Mouse (Mus musculus): Measurements from ENCODE around the gene Hoxa6. TPM values are rescaled to one million over a fixed set of nuclear protein-coding genes. Genes with fewer than 3 reads are reported as not detected.

The Hoxa6 gene
- polyA plus RNA-seq, 1 experiment: not detected

DNA sequence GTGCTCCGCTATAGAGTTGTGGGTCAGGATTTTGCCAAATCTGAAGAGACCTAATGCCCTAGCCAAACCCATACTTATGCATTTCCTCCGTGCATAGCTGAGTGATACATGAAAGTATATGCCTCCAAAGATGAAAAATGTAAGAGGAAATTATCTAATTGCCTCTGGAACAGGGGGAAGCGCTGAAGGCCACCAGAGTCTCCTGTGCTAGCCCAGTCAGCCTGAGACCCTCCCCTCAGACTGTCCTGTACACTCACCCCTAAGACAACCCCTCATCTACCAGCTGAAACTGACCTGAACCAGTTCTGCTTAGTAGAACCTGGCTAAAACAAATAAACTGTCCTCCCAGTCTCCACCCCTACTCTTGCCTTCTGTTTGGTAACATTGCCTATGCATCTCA lies 27.8 kb downstream of the Hoxa6 start:
- Histone ChIP-seq H3K4me3 (ENCODE audit: insufficient read depth, low read length) (no peak overlapping the region), H3K4me1 (ENCODE audit: control insufficient read depth, insufficient read depth, low read length) (no peaks in the 10 kb centered on the region), H3K27ac (ENCODE audit: insufficient read depth, low read depth, low read length) (no peak overlapping the region)
- TF ChIP-seq POLR2A (IDR thresholded peaks at IDR 0.05; ENCODE audit: borderline replicate concordance, low read depth, low read length) (no peak), CTCF (IDR thresholded peaks at IDR 0.05; ENCODE audit: low read depth, low read length) (no peak)

- no peaks in the 10 kb centered on the region for H3K4me1 ChIP-seq (ENCODE audit: control insufficient read depth, insufficient read depth, low read length)
- TF ChIP-seq CTCF (IDR thresholded peaks at IDR 0.05; ENCODE audit: low read depth, low read length) (no peak), POLR2A (IDR thresholded peaks at IDR 0.05; ENCODE audit: borderline replicate concordance, low read depth, low read length) (no peak)
- no peak overlapping the region for H3K27ac ChIP-seq (ENCODE audit: insufficient read depth, low read depth, low read length)
- H3K4me3 ChIP-seq (ENCODE audit: insufficient read depth, low read length): no peak overlapping the region
Observed at GRCm38 (mm10) chr6:52180213-52180710, 28.3 kb downstream of the Hoxa6 start.

- no peak for TF ChIP-seq CTCF (IDR thresholded peaks at IDR 0.05; ENCODE audit: low read depth, low read length)
- TF ChIP-seq POLR2A (IDR thresholded peaks at IDR 0.05; ENCODE audit: borderline replicate concordance, low read depth, low read length): no peak
- no peak overlapping the region for H3K27ac ChIP-seq (ENCODE audit: insufficient read depth, low read depth, low read length)
- no peaks in the 10 kb centered on the region for H3K4me1 ChIP-seq (ENCODE audit: control insufficient read depth, insufficient read depth, low read length)
- no peak overlapping the region for H3K4me3 ChIP-seq (ENCODE audit: insufficient read depth, low read length)
Observed at GRCm38 (mm10) chr6:52179690-52180089, 28.8 kb downstream of the Hoxa6 start.

DNA sequence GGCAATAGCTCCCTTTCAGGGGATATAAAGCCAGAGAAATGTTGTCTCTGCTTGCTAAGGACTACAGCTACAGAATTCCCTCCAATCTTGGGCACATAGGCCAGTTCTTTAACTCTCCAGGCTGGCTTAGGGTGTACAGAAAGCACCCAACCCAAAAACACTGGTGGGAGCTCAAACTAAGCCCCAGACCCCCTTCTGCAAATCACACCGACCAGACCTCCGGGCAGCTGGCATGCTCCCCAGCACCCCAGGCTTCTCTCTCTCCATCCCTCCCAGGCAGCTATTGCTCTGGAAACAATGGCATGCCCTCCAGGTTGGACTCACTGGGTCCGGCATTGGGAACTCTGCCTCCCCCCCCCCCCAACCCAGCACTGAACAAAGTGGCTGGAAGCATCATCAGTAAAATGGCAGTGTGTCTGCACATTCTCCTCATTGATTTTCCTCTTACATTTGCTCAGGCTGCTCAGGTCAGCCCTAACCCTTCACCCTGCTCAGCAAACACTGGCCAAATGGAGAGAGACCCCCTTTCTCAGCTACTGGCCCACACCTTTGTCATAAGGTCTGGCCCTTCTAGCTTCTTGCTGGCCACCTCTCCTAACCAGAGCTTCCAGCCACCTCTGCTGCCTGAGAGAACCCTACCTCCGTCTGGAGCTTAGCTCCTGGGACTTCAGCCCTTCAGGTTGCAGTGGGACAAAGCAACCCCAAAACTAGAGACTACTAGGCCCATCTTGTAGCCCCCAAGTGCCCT lies 29.4 kb downstream of the Hoxa6 start:
- Histone ChIP-seq H3K27ac (ENCODE audit: insufficient read depth, low read depth, low read length) (no peak overlapping the region), H3K4me1 (ENCODE audit: control insufficient read depth, insufficient read depth, low read length) (no peaks in the 10 kb centered on the region), H3K4me3 (ENCODE audit: insufficient read depth, low read length) (no peak overlapping the region)
- TF ChIP-seq CTCF (IDR thresholded peaks at IDR 0.05; ENCODE audit: low read depth, low read length): no peak
- TF ChIP-seq POLR2A (IDR thresholded peaks at IDR 0.05; ENCODE audit: borderline replicate concordance, low read depth, low read length): no peak

DNA sequence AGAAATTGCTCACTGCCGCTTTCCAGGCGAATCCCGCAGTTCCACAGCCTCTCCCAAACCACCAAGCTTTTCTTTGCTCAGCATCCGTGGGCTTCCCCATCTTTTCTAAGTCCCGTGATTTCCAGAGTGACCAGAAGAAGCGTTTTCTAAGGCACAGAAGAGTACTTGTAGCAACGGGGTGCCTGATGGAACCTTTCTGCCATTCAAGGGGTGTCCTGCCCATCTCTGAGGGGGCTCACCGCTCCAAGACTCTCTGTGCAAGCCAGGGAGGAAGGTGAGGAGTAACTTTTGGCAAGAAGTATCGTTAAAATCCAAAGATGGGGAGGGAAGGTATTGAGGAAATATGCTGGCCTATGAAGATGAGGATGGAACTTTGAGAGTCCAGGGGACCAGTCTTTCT lies 30.7 kb downstream of the Hoxa6 start:
- TF ChIP-seq POLR2A (IDR thresholded peaks at IDR 0.05; ENCODE audit: borderline replicate concordance, low read depth, low read length) (no peak), CTCF (IDR thresholded peaks at IDR 0.05; ENCODE audit: low read depth, low read length) (no peak)
- H3K4me3 ChIP-seq (ENCODE audit: insufficient read depth, low read length): no peak overlapping the region
- H3K4me1 ChIP-seq (ENCODE audit: control insufficient read depth, insufficient read depth, low read length): no peaks in the 10 kb centered on the region
- no peak overlapping the region for H3K27ac ChIP-seq (ENCODE audit: insufficient read depth, low read depth, low read length)

- Histone ChIP-seq H3K4me1 (ENCODE audit: control insufficient read depth, insufficient read depth, low read length) (no peaks in the 10 kb centered on the region), H3K27ac (ENCODE audit: insufficient read depth, low read depth, low read length) (no peak within 1 kb of the TSS), H3K4me3 (ENCODE audit: insufficient read depth, low read length) (no peak within 1 kb of the TSS)
- TF ChIP-seq CTCF (IDR thresholded peaks at IDR 0.05; ENCODE audit: low read depth, low read length) (no peak), POLR2A (IDR thresholded peaks at IDR 0.05; ENCODE audit: borderline replicate concordance, low read depth, low read length) (no peak)
Observed at GRCm38 (mm10) chr6:52177061-52177735, 31.3 kb downstream of the Hoxa6 start, which contains the start of gene 5730596B20Rik. Gene 5730596B20Rik, plus strand, starts transcription at chr6:52177498.

DNA sequence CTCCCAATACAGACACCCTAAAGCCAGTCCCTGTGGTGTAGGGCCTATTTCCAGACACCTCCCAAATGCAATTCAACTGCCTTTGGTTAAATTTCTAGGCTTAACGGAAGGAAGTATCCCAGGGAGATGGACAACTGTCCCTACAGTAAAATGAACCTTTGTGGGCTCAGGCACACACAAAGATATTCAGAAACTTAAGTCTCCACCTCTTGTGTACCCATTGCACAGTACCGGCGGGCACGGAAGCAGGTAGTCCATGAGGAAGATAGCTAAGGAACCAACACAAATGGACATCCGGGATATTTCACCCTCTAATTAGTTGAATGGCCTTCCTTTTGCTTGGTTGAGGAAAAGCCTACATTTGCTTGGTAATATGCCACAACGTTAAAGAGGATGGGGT lies 32.1 kb downstream of the Hoxa6 start:
- no peak overlapping the region for H3K27ac ChIP-seq (ENCODE audit: insufficient read depth, low read depth, low read length)
- no peaks in the 10 kb centered on the region for H3K4me1 ChIP-seq (ENCODE audit: control insufficient read depth, insufficient read depth, low read length)
- TF ChIP-seq POLR2A (IDR thresholded peaks at IDR 0.05; ENCODE audit: borderline replicate concordance, low read depth, low read length) (no peak), CTCF (IDR thresholded peaks at IDR 0.05; ENCODE audit: low read depth, low read length) (no peak)
- H3K4me3 ChIP-seq (ENCODE audit: insufficient read depth, low read length): no peak overlapping the region

GRCm38 (mm10) chr6:52175864-52176263 lies 32.7 kb downstream of the Hoxa6 start:
- Histone ChIP-seq H3K4me3 (ENCODE audit: insufficient read depth, low read length) (no peak overlapping the region), H3K4me1 (ENCODE audit: control insufficient read depth, insufficient read depth, low read length) (no peaks in the 10 kb centered on the region), H3K27ac (ENCODE audit: insufficient read depth, low read depth, low read length) (no peak overlapping the region)
- TF ChIP-seq CTCF (IDR thresholded peaks at IDR 0.05; ENCODE audit: low read depth, low read length): no peak
- no peak for TF ChIP-seq POLR2A (IDR thresholded peaks at IDR 0.05; ENCODE audit: borderline replicate concordance, low read depth, low read length)

DNA sequence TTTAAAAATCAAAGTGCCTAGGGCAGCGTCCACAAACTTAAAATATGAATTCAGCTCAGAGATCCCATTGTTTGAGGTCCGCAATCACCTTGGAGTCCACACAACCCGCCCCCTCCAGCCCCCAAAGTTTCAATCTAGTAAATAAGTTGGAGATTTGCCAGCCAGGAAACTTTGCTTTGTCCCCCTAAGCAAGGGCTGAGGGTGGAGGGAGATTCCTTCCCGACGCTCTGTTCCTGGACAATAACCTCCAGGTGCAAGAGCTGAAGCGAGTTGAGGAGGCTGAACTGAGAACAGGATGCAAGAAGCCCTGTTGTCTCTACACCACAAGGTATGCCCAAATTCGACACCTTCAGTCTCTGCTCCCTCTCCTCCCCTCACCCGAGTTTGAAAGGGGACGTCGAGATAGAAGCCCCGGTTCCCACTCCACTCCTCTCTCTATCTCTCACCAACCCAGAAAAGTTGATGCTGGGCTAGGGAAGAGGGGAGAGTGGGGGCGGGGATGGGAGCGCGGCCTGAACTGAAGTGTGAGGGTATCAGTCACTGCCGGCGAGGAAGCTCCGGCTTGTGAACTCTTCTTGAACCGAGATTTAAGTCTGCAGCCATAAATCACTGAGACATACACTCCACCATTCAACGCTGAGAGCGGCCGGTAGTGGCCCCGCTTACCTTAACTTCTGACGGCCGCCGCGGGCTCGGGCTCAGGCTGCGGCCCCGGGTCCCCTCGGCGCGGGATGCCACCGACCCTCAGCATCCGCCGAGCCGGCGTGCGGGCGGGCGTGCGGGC lies 33.4 kb downstream of the Hoxa6 start:
- no peak overlapping the region for H3K27ac ChIP-seq (ENCODE audit: insufficient read depth, low read depth, low read length)
- no peaks in the 10 kb centered on the region for H3K4me1 ChIP-seq (ENCODE audit: control insufficient read depth, insufficient read depth, low read length)
- H3K4me3 ChIP-seq (ENCODE audit: insufficient read depth, low read length): no peak overlapping the region
- TF ChIP-seq CTCF (IDR thresholded peaks at IDR 0.05; ENCODE audit: low read depth, low read length) (no peak), POLR2A (IDR thresholded peaks at IDR 0.05; ENCODE audit: borderline replicate concordance, low read depth, low read length) (no peak)

Data from bone marrow macrophage, adult 2 months (primary cell).